Mouse (Mus musculus) frontal cortex, postnatal 36 days (tissue): ENCODE measurements around the gene Pgs1.

Experiments
- DNase-seq, 2 experiments: peaks; one replicate each; pipeline ENCODE4 v3.0.0; 2022; ENCODE audit warnings: low spot score in 2 of 2

Pgs1 gene

DNA sequence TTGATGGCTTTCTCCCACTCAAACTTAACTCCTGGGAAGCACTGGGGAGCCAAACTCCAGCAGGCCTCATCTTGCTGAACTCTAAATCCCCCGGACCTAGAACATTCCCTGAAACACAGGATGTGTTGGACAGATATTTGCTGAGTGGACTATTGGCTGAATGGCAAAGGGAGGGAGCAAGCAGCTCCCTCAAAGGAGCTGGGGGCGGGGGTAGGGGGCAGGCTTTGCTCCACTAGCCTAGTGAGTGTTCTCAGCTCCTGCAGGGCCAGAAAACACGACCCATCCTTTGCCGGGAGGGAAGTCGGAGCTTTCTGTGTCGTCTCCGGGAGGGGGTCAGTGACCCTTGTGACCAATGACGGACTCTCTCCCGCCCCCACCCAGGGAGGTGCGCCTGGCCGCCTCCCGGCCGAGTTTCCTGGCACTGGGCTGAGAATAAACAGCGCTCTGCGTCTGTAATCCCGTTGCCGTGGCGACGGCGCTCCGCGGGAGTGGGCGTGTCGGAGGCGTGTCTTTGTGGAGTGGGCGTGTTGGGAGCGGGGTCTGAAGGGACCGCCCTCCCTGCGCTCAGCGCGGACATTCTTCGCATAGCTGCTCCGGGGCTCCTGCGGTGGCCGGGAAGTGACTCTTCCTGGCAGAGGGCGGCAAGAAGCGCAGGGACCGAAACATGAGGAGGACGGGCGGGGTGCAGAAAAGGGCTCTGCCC, 22.9 kb upstream of the Pgs1 start:
- DNase-seq = peak; percentile 95 to 98

GRCm38 (mm10) chr11:117963872-117964271, 22.2 kb upstream of the Pgs1 start:
- no peak for DNase-seq

DNA sequence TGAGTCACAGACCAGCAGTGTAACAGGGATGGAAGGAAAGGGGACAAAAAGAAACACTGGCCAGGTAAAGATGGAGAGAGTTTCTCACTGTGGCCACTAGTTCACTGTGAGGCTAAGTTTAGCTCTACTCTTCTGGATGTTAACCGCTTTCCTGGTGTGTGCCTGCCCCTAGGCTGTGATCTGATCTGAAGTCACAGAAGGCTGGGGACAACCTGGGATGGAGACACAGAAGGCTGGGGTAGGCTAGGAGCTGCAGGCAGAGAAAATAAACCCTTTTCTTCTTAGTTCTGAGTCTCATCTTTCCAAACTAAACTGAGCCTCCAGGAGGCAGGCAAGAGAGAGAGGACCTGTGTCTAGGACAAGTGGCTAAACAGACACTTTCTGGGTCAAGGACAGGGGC, 21.8 kb upstream of the Pgs1 start:
- no peak for DNase-seq

GRCm38 (mm10) chr11:117965052-117965451, 21.0 kb upstream of the Pgs1 start:
- DNase-seq = no peak

GRCm38 (mm10) chr11:117965561-117965981, 20.5 kb upstream of the Pgs1 start:
- DNase-seq = no peak

DNA sequence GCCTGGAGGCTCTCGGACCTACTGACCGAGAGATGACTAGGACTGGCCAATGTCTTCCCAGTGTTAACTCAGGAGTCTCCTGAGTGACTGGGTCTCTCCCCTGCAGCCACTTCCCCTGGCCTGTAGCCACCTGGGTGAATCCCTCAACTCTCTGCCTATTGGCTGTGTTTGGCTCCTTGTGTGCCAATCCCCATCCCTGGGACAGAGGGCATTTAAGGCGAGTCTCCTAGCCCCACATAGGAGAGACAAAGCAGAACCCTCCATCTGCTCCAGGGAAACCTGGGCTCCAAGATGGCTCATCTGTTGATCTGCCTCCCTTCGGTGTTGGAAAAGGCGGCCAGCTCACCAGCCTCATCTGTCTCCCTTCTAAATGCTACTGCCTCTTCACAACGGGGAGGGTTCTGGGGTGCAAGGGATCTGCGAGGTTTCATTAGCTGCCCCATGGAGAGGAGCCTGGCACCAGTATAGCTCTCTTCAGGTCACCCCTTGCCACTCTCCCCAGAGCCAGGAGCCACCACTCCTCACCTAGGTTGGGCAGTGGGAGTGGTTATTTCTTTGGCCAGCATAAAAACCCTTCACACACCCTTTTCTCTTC, 19.5 kb upstream of the Pgs1 start:
- DNase-seq = no peak

DNA sequence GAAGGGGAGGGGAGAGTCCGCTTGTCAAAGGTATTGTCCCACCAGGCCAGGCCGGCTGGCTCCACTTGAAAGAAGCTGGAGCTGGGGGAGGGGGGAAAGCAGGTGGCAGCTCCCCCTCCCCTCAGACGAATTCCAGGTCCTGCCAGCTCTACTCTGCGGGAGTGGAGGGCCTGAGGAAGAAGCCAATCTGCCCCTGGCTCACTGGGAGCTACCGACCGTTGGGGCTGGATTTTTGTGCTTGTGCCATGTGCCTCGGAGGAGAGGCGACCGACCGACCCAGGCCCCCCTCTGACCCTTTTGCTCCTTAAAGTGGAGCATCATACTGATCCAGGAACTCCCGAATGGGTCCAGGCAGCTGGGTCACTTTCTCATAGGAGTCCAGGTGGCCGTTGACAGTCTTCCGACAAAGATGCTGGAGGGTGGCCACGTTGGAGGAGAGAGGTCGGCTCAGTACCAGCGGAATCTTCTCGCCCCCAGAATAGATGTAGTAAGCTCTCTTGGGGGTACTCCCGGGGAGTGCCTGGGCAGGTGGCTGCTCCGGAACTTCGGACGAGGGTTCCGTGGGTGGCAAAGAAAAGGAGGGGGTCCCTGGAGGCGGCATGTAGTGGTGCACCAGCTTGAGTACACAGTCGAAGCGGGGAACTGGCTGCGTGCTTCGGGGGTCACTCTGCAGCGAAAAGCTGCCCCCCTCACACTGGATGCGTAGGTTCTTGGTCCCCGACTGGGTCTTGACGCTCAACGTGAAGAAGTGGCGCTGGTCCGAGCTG, 18.7 kb upstream of the Pgs1 start:
- DNase-seq = no peak

DNA sequence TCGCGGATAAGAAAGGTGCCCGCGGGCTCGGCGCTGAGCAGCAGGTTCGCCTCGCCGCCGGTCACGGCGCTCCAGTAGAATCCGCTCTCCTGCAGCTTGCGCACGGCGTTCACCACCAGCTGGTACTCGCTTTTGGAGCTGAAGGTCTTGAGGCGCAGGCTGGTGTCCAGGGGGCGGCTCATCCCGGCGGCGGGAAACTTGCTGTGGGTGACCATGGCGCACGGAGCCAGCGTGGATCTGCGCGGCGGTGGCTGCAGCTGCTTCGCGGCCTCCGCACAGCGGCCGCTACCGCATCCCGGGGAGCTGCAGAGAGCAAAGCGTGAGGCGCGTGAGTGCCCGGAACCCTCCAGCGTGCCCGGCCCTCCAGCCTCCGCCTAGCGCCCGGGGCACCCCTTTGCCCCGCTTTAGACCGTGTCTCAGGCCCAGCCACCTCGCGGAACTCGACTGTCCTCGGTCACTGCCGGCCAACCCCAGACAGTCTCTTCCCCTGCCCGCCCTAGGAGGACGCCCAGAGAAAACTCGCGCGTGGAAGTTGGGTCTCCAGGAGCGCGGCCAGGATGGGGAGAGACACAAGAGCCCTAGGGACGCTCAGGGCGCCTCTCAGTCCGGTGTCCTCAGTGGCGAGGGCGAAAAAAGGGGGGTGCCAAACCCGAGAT, 17.9 kb upstream of the Pgs1 start:
- peak in 1 of 2 experiments; percentile 61 for DNase-seq

DNA sequence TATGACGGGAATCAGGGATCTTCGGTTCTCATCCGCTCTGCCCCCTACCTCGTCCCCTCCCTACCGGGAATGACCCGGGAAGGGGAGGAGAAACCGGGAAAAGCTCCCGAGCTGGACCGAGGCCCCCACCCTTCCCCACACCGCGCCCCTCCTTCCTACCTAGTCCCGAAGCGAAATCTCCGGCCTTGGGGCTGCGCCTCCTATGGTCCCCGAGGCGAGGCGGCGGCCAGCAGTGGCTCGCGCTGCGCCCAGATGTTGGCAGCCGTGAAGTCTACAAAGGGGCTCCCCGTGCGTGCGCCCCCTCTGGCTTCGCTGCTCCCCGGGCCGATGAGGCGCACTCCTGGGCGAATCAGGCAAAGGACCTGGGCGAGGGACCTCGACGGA, 17.4 kb upstream of the Pgs1 start:
- DNase-seq = no peak

GRCm38 (mm10) chr11:117969100-117969944, 16.8 kb upstream of the Pgs1 start:
- peak; percentile 78 to 84 for DNase-seq

GRCm38 (mm10) chr11:117969945-117970872, 15.9 kb upstream of the Pgs1 start, which contains the start of gene Socs3:
Gene Socs3 (minus strand): TSS chr11:117970047.
- DNase-seq = peak; percentile 93 to 94

DNA sequence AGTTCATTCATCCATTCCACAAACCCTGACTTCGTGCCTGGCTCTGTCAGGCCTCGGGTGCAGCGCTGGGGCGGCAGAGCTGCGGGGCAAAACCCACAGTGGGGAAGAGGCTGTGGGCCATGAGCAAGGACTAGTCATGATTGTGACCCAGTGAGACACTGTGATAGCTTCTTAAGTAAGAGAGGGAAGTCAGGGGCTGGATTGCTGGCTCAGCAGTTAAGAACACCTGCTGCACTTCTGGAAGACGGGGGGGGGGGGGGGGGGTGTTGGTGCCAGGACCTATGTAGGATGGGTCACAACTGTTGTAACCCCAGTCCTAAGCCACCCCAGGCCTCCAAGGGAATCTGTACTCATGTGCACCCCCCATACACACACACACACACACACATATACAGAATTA, 15.0 kb upstream of the Pgs1 start:
- DNase-seq = no peak

DNA sequence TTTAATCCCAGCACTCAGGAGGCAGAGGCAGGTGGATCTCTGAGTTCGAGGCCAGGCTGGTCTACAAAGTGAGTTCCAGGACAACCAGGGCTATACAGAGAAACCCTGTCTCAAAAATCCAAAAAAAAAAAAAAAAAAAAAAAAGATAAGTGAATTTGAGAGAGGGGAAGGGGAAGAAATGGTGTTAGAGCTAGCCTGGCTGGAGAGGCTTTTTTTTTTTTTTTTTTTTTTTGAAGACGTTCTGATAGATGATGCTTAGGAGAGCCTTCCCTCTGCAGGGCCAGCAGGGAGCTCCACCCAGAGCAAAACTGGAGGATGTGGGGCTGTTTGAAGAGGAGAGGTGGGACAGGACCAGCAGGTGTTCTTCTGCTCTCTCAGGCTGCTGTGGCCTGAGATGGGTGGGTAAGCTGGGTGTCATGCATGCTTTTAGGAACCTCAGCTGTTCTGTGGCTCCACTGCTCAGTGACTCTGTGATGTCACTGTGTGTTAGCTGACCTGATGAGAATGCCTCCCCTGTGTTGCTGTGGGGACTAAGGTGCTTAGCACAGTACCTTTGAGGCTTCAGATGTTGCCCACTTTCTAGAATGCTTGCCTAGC, 14.3 kb upstream of the Pgs1 start:
- DNase-seq = no peak

DNA sequence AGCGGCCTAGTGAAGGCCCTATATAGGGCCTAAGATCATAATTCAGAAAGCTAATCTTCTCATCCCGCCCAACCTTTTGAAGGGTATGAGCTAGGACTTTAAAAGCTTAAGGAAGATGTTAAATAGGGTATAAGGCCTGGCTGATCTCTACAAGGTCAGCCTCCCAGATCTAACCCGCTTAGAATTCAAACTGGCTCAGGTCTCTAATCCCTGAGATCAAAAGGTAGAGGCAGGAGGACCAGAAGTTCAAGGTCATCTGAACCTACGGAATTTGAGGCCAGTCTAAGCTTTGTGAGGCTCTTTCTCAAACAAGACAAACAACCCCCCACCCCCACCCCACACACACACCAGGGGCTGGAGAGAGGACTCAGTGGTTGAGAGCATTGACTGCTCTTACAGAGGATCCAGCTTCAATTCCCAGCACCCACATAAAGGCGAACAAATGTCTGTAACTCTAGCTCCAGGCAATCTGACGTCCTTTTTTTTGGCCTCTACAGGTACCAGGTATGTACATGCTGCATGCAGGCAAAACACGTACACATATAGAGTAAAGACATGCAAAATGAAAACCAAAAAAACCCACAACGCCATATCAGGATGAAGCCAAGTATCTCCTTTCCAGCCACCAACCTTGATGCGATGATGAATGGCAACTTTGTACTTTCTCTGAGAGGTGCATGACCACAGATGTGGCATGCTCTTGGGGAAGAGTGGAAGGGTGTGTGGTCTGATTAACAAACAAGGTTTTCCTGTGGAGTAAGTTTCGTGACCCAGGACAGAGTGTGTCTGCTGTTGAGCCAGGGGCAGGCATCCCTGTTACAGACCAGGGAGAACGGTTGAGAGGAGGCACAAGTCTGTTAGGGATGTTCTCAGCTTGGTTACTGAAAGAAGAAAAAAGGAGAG, 13.2 kb upstream of the Pgs1 start:
- DNase-seq = no peak

- no peak for DNase-seq
Observed at GRCm38 (mm10) chr11:117973569-117973968, 12.5 kb upstream of the Pgs1 start.

DNA sequence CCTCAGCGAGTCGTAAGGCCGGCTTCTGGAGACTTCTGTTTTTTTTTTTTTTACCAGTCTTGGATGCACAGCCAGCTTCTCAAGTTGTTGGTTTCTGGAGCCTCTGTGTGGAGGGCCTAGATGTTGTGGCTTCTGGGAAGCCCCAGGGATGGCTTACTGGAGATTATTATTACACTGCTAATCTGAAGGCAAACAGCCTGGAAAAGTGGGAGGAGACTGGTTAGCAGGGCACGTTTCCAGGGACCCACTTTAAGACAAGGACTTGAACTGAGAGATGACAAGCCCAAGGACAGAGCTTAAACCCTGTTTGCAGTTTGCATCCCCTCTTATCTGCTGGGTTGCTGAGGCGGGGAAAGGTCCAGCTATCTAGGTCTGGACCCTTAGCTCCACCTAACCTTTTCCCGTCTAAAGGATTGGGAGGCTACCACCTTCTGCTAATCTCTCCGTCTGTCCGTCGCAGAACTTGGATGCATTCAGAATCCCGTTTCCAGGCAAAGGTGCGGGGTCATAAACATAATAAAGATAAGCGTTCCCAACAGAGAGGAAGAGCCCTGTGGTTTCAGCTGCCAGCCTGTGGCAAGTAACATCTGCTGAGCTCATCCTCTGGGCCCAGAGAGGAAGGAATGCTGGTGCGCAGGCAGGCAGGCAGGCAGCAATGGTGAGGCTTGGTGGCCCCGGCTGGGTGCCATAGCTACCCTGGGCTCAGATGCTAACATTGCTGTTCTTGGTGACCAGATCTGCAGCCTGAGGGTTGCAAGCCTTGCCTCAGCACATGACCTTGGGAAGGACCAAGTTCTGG, 11.6 kb upstream of the Pgs1 start:
- no peak for DNase-seq

DNA sequence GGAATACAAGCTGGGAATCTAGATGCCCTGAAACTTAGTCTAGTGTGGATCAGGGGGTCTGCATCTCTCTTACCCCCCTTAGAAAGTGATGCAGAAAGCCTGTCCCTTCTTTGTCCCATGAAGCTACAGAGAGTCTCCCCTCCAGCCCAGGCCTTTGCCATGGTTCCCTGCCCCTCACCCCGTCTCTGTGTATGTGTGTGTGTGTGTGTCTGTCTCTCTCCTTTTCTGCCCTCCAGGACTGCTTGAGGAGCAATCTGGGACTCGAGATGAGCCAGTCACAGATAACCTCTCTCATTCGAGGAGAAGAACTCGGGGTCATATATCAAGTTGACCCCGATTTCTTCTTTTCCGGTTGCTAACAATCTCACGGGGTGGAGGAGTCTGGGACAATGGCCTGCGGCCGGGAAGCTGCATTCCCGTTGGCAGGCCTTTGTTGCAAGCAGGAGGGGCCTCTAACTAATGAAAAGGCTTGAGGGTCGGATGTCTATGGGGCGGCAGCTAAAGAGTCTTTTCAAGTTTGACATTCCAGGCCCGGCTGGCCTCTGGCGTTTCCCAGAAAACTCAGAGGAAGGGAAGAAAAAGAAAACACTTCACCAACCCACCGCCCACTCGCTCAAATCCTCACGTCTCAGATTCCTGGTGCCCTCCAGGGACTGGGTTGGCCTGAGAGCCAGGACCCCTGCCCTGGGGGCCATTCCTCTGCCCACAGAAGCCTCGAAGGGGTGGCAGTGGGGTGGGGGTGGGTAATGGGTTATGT, 10.7 kb upstream of the Pgs1 start:
- no peak for DNase-seq
